Mouse (Mus musculus) hindbrain, embryonic 15.5 days (tissue): ENCODE data around the gene Cd163l1. TPM values are rescaled to one million over a fixed set of nuclear protein-coding genes. Genes with fewer than 3 reads are reported as not detected.

Source experiments
- ATAC-seq: fragments of 200-750 bp; cut with Nextera tagmentation; 2 replicates; pipeline ENCODE4 v1.8.0; 2017; ENCODE audit warnings: low read depth, moderate number of reproducible peaks, moderate TSS enrichment; ENCODE audit not compliant: low FRiP score
- H3K27ac ChIP-seq: fragments of 300-500 bp; sonication (generic); replicated peaks from 2 replicates; pipeline ENCODE4 v1.5.1; 2015; ENCODE audit warnings: mild to moderate bottlenecking, inconsistent platforms
- H3K27me3 ChIP-seq: fragments of 300-500 bp; sonication (generic); 2 replicates; pipeline ENCODE4 v1.6.1; 2015; ENCODE audit warnings: control low read depth, inconsistent platforms
- H3K36me3 ChIP-seq: fragments of 300-500 bp; sonication (generic); 2 replicates; pipeline ENCODE4 v1.6.1; 2015; ENCODE audit warnings: control low read depth, inconsistent platforms
- H3K4me1 ChIP-seq: fragments of 300-500 bp; sonication (generic); replicated peaks from 2 replicates; pipeline ENCODE4 v1.6.1; 2015; ENCODE audit warnings: control low read depth, inconsistent platforms
- H3K4me2 ChIP-seq: fragments of 300-500 bp; sonication (generic); 2 replicates; pipeline ENCODE4 v1.6.1; 2015; ENCODE audit warnings: moderate library complexity, mild to moderate bottlenecking, inconsistent platforms
- H3K4me3 ChIP-seq: fragments of 300-500 bp; sonication (generic); 2 replicates; pipeline ENCODE4 v1.5.1; 2015; ENCODE audit warnings: mild to moderate bottlenecking, inconsistent platforms
- H3K9ac ChIP-seq: fragments of 300-500 bp; sonication (generic); 2 replicates; pipeline ENCODE4 v1.6.1; 2015; ENCODE audit warnings: inconsistent platforms
- H3K9me3 ChIP-seq: fragments of 300-500 bp; sonication (generic); 2 replicates; pipeline ENCODE4 v1.6.1; 2016; ENCODE audit warnings: control low read depth, inconsistent platforms
- WGBS: fragments of 180-500 bp; shearing (Covaris S2); methylation state at CpG from one replicate; pipeline ENCODE4 v1.1.7; 2015; 5-methylcytosine and 5-hydroxymethylcytosine counted together
- polyA plus RNA-seq: library from polyadenylated mRNA; unstranded; fragments of >200 nt; fragmentation: Nextera tagmentation; extraction: Ambion mirVana; gene quantifications from 2 replicates; pipeline ENCODE4 v1.2.1, GENCODE M21; 2015

Gene Cd163l1
- polyA plus RNA-seq, 1 experiment from 2014 or later: 0.04 TPM

DNA sequence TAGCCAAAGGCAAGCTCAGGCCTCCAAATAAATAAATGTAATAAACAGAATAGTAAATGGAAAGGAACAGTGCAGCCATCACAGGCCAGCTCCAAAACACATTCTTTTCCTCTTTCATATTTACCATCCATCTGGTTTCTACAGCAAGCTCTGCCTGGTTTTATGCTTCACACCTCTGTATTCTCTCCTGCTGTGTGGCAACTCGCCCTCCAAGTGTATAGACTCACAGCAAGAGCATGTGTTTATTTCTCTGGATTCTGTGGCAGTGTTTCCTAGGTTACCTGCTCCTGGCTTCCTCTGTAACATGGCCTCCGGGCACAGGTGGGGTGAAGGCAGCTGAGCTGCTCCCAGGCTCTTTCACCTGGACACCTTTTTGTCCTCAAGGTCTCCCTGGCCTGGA, 25.6 kb upstream of the Cd163l1 start:
- ATAC-seq: no peak
- H3K4me1 ChIP-seq: no peaks in the 10 kb centered on the region
- WGBS: 61% methylated on average over 2 of the region's 2 CpGs
- H3K9me3 ChIP-seq: no peaks in the 10 kb centered on the region
- H3K4me3 ChIP-seq: no peak overlapping the region
- H3K9ac ChIP-seq: no peak overlapping the region
- no peak overlapping the region for H3K27ac ChIP-seq
- no peaks in the 10 kb centered on the region for H3K27me3 ChIP-seq
- no peak overlapping the region for H3K4me2 ChIP-seq
- no peaks in the 10 kb centered on the region for H3K36me3 ChIP-seq

GRCm38 (mm10) chr7:140192851-140193250, 25.2 kb upstream of the Cd163l1 start:
- Histone ChIP-seq H3K27me3 (no peaks in the 10 kb centered on the region), H3K27ac (no peak overlapping the region), H3K4me3 (no peak overlapping the region), H3K36me3 (no peaks in the 10 kb centered on the region), H3K9me3 (no peaks in the 10 kb centered on the region), H3K4me1 (no peaks in the 10 kb centered on the region), H3K9ac (no peak overlapping the region), H3K4me2 (no peak overlapping the region)
- WGBS: 79% methylated on average over 2 of the region's 2 CpGs
- ATAC-seq: no peak

- Histone ChIP-seq H3K9ac (no peak overlapping the region), H3K4me1 (no peaks in the 10 kb centered on the region), H3K36me3 (no peaks in the 10 kb centered on the region), H3K4me3 (no peak overlapping the region), H3K27ac (no peak overlapping the region), H3K27me3 (no peaks in the 10 kb centered on the region), H3K9me3 (no peaks in the 10 kb centered on the region), H3K4me2 (no peak overlapping the region)
- 91% methylated on average over 4 of the region's 4 CpGs for WGBS
- no peak for ATAC-seq
Observed at GRCm38 (mm10) chr7:140194031-140194430, 24.0 kb upstream of the Cd163l1 start.

- 82% methylated on average over 8 of the region's 8 CpGs for WGBS
- Histone ChIP-seq H3K27ac (no peak overlapping the region), H3K27me3 (no peaks in the 10 kb centered on the region), H3K4me2 (no peak overlapping the region), H3K4me3 (no peak overlapping the region), H3K4me1 (no peaks in the 10 kb centered on the region), H3K9ac (no peak overlapping the region), H3K9me3 (no peaks in the 10 kb centered on the region), H3K36me3 (no peaks in the 10 kb centered on the region)
- no peak for ATAC-seq
Observed at GRCm38 (mm10) chr7:140196002-140196401, 22.1 kb upstream of the Cd163l1 start.

- Histone ChIP-seq H3K27me3 (no peaks in the 10 kb centered on the region), H3K9ac (no peak overlapping the region), H3K4me3 (no peak overlapping the region), H3K36me3 (no peaks in the 10 kb centered on the region), H3K27ac (no peak overlapping the region), H3K4me1 (no peaks in the 10 kb centered on the region), H3K9me3 (no peaks in the 10 kb centered on the region), H3K4me2 (no peak overlapping the region)
- 91% methylated on average over 4 of the region's 4 CpGs for WGBS
- no peak for ATAC-seq
Observed at GRCm38 (mm10) chr7:140201090-140201489, 17.0 kb upstream of the Cd163l1 start.

- no peak within 1 kb of the TSS for H3K9ac ChIP-seq
- no peaks in the 10 kb centered on the region for H3K4me1 ChIP-seq
- no peak within 1 kb of the TSS for H3K27ac ChIP-seq
- no peaks in the 10 kb centered on the region for H3K9me3 ChIP-seq
- no peak for ATAC-seq
- no peaks in the 10 kb centered on the region for H3K27me3 ChIP-seq
- no peaks in the 10 kb centered on the region for H3K36me3 ChIP-seq
- no peak within 1 kb of the TSS for H3K4me3 ChIP-seq
- H3K4me2 ChIP-seq: no peak within 1 kb of the TSS
Observed at GRCm38 (mm10) chr7:140205864-140206263, 12.2 kb upstream of the Cd163l1 start, which contains the start of gene Olfr524. Olfr524 (minus strand) TSS chr7:140205964.

- no peaks in the 10 kb centered on the region for H3K9me3 ChIP-seq
- ATAC-seq: no peak
- H3K27ac ChIP-seq: no peak overlapping the region
- no peak overlapping the region for H3K4me2 ChIP-seq
- WGBS: 93% methylated on average over 3 of the region's 3 CpGs
- no peak overlapping the region for H3K9ac ChIP-seq
- H3K36me3 ChIP-seq: no peaks in the 10 kb centered on the region
- H3K4me3 ChIP-seq: no peak overlapping the region
- no peaks in the 10 kb centered on the region for H3K27me3 ChIP-seq
- H3K4me1 ChIP-seq: no peaks in the 10 kb centered on the region
Observed at GRCm38 (mm10) chr7:140206904-140207303, 11.2 kb upstream of the Cd163l1 start.

- Histone ChIP-seq H3K4me1 (no peaks in the 10 kb centered on the region), H3K36me3 (no peaks in the 10 kb centered on the region), H3K4me2 (no peak overlapping the region), H3K9me3 (no peaks in the 10 kb centered on the region), H3K4me3 (no peak overlapping the region), H3K27me3 (no peaks in the 10 kb centered on the region), H3K27ac (no peak overlapping the region), H3K9ac (no peak overlapping the region)
- ATAC-seq: no peak
- WGBS: 84% methylated on average over 8 of the region's 8 CpGs
Observed at GRCm38 (mm10) chr7:140208153-140208552, 9.9 kb upstream of the Cd163l1 start.

GRCm38 (mm10) chr7:140208677-140209076, 9.4 kb upstream of the Cd163l1 start:
- Histone ChIP-seq H3K9ac (no peak overlapping the region), H3K4me2 (no peak overlapping the region), H3K27me3 (no peaks in the 10 kb centered on the region), H3K9me3 (no peaks in the 10 kb centered on the region), H3K36me3 (no peaks in the 10 kb centered on the region), H3K4me3 (no peak overlapping the region), H3K4me1 (no peaks in the 10 kb centered on the region), H3K27ac (no peak overlapping the region)
- 89% methylated on average over 3 of the region's 3 CpGs for WGBS
- no peak for ATAC-seq

DNA sequence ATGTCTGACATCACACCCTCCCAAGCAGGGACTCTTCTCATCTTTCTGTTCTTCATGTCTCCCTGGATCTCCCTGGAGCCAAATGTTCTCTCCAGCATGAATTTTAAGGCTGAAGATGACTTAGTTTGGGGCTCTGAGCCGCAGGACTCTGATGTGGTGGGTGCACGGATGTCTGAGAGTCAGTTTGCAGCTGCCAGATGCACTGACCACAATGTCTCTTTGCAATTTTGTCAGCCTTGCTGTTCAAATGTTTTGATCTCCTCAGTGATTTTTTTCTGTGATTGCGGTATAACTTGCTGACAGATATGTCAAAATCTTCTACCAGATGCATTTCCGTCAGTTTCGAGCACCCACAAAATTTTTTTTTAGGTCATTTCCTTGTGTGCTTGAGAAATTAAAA, 4.2 kb upstream of the Cd163l1 start:
- H3K9ac ChIP-seq: no peak overlapping the region
- H3K9me3 ChIP-seq: no peaks in the 10 kb centered on the region
- H3K4me2 ChIP-seq: no peak overlapping the region
- WGBS: 89% methylated on average over 5 of the region's 5 CpGs
- ATAC-seq: no peak
- H3K4me1 ChIP-seq: no peaks in the 10 kb centered on the region
- H3K4me3 ChIP-seq: no peak overlapping the region
- no peaks in the 10 kb centered on the region for H3K36me3 ChIP-seq
- H3K27me3 ChIP-seq: no peaks in the 10 kb centered on the region
- no peak overlapping the region for H3K27ac ChIP-seq

DNA sequence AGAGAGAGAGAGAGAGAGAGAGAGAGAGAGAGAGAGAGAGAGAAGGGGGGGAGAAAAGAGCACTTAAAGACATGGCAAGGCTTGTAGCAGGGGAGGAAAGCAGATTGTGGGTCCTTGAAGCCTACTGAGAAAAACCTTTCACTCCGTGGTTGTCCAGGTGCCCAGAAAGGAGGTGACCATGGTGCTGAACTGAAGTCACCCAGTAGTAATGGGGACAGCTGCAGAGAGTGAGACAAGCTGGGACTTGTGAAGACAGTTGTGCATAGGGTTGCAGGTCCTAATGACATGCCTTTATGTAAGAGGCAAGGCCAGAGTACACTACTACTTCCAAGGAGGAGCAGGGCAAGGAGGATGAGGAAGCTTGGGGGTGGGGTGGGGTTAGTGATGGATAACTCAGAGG, 1.2 kb downstream of the Cd163l1 start:
- no peak overlapping the region for H3K4me2 ChIP-seq
- H3K27me3 ChIP-seq: no peaks in the 10 kb centered on the region
- no peak overlapping the region for H3K9ac ChIP-seq
- H3K9me3 ChIP-seq: no peaks in the 10 kb centered on the region
- no peak for ATAC-seq
- WGBS: 15% methylated on average over 1 of the region's 1 CpGs
- no peaks in the 10 kb centered on the region for H3K36me3 ChIP-seq
- no peak overlapping the region for H3K4me3 ChIP-seq
- H3K27ac ChIP-seq: no peak overlapping the region
- H3K4me1 ChIP-seq: no peaks in the 10 kb centered on the region

DNA sequence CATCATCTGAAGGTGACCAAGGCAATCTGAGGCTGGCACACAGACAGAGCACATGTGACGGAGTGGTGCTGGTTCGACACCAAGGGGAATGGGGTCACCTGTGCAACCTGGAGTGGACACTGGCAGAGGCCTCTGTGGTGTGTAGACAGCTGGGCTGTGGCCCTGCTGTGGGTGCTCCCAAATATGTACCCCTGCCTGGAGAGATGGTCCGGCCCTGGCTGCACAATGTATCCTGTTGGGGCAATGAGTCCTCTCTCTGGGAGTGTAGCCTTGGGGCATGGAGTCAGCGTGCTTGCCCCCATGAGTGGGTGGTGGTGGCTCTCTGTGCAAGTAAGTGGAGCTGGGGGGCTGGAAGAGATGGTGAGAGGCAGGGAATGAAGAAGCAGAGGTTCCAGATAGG, 2.3 kb downstream of the Cd163l1 start:
- H3K4me3 ChIP-seq: no peak overlapping the region
- H3K4me1 ChIP-seq: no peaks in the 10 kb centered on the region
- H3K9ac ChIP-seq: no peak overlapping the region
- H3K36me3 ChIP-seq: no peaks in the 10 kb centered on the region
- H3K27ac ChIP-seq: no peak overlapping the region
- H3K27me3 ChIP-seq: no peaks in the 10 kb centered on the region
- no peak for ATAC-seq
- H3K4me2 ChIP-seq: no peak overlapping the region
- WGBS: 83% methylated on average over 4 of the region's 4 CpGs
- H3K9me3 ChIP-seq: no peaks in the 10 kb centered on the region

- H3K27ac ChIP-seq: no peak overlapping the region
- H3K36me3 ChIP-seq: no peaks in the 10 kb centered on the region
- no peak overlapping the region for H3K4me3 ChIP-seq
- no peak overlapping the region for H3K9ac ChIP-seq
- no peak overlapping the region for H3K4me2 ChIP-seq
- H3K9me3 ChIP-seq: no peaks in the 10 kb centered on the region
- no peaks in the 10 kb centered on the region for H3K4me1 ChIP-seq
- H3K27me3 ChIP-seq: no peaks in the 10 kb centered on the region
- ATAC-seq: no peak
- 89% methylated on average over 13 of the region's 13 CpGs for WGBS
Observed at GRCm38 (mm10) chr7:140224209-140224608, 6.1 kb downstream of the Cd163l1 start.
